Mouse (Mus musculus) neural tube, embryonic 12.5 days (tissue): ENCODE data around the gene Fgf7. TPM values are rescaled to one million over a fixed set of nuclear protein-coding genes. Genes with fewer than 3 reads are reported as not detected.

ENCODE experiments used
- ATAC-seq: fragments of 200-750 bp; cut with Nextera tagmentation; 2 replicates; pipeline ENCODE4 v1.8.0; 2017; ENCODE audit warnings: low read depth, mild to moderate bottlenecking, moderate TSS enrichment, moderate library complexity; ENCODE audit not compliant: low FRiP score
- H3K27ac ChIP-seq: fragments of 300-500 bp; sonication (generic); 2 replicates; pipeline ENCODE4 v1.5.1; 2016
- H3K27me3 ChIP-seq: fragments of 300-500 bp; sonication (generic); replicated peaks from 2 replicates; pipeline ENCODE4 v1.6.1; 2016; ENCODE audit warnings: mild to moderate bottlenecking
- H3K36me3 ChIP-seq: fragments of 300-500 bp; sonication (generic); 2 replicates; pipeline ENCODE4 v1.6.1; 2016; ENCODE audit warnings: mild to moderate bottlenecking
- H3K4me1 ChIP-seq: fragments of 300-500 bp; sonication (generic); 2 replicates; pipeline ENCODE4 v1.6.1; 2016
- H3K4me2 ChIP-seq: fragments of 300-500 bp; sonication (generic); replicated peaks from 2 replicates; pipeline ENCODE4 v1.6.1; 2016; ENCODE audit warnings: mild to moderate bottlenecking
- H3K4me3 ChIP-seq: fragments of 300-500 bp; sonication (generic); 2 replicates; pipeline ENCODE4 v1.5.1; 2016
- H3K9ac ChIP-seq: fragments of 300-500 bp; sonication (generic); 2 replicates; pipeline ENCODE4 v1.6.1; 2016; ENCODE audit warnings: mild to moderate bottlenecking
- H3K9me3 ChIP-seq: fragments of 300-500 bp; sonication (generic); 2 replicates; pipeline ENCODE4 v1.6.1; 2016; ENCODE audit warnings: mild to moderate bottlenecking
- WGBS: fragments of 180-500 bp; shearing (Covaris S2); methylation state at CpG from one replicate; pipeline ENCODE4 v1.1.7; 2016; 5-methylcytosine and 5-hydroxymethylcytosine counted together
- polyA plus RNA-seq: library from polyadenylated mRNA; unstranded; fragments of >200 nt; fragmentation: Nextera tagmentation; extraction: Ambion mirVana; gene quantifications from 2 replicates; pipeline ENCODE4 v1.2.1, GENCODE M21; 2016

Fgf7 gene
- polyA plus RNA-seq, 1 experiment from 2014 or later = 0.93 TPM

DNA sequence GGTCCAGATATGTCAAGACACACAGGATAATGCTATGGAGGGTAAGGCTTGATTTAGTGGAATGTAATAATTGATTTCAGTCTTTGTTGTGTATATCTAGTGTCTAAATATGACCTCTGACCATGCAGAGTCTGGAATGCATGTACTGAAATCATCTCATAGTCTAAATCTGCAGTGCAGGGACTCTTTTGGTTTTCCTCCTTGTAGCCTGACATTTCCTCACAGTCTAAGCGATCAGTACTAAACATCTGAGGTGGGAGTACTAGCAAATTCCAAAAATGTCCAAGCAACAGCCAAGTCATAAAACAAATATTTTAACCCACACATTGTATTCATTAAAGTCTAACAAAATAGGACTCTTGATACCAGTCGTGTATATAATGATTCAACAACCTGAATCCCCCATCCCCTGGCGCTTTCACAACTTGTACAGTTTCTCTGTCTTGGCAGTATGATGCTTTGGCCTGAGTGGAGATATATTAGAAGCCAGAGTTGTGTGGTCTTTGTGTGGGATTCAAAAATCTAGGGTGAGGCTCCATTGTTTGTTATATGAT lies 30.9 kb downstream of the Fgf7 start:
- no peak overlapping the region for H3K27ac ChIP-seq
- H3K4me2 ChIP-seq = no peak overlapping the region
- H3K4me1 ChIP-seq = no peaks in the 10 kb centered on the region
- WGBS = 88% methylated on average over 3 of the region's 3 CpGs
- no peaks in the 10 kb centered on the region for H3K27me3 ChIP-seq
- no peaks in the 10 kb centered on the region for H3K36me3 ChIP-seq
- no peak overlapping the region for H3K4me3 ChIP-seq
- H3K9ac ChIP-seq = no peak overlapping the region
- ATAC-seq = no peak
- no peaks in the 10 kb centered on the region for H3K9me3 ChIP-seq

DNA sequence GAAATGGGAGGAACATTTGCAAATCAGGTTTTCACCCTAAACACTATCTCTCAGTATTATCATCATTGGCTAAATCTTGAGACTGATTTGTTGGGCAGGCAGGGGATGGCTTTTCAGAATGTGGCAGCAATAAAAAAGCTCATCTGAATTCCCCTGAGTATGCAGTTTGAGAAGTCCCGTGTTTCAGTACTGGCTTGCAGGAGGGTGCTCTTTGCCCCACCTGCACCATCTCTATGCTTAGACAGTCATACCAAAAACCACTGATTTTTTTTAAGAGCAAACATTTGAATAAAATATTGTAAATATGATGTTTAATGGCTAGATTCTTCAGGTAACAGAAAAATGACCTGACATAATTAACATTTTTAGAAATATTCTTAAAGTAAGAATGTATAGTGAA lies 35.3 kb downstream of the Fgf7 start:
- Histone ChIP-seq H3K4me2 (no peak overlapping the region), H3K36me3 (no peaks in the 10 kb centered on the region), H3K4me3 (no peak overlapping the region), H3K27me3 (no peaks in the 10 kb centered on the region), H3K4me1 (no peaks in the 10 kb centered on the region), H3K27ac (no peak overlapping the region), H3K9me3 (no peaks in the 10 kb centered on the region), H3K9ac (no peak overlapping the region)
- WGBS = 70% methylated on average over 1 of the region's 1 CpGs
- no peak for ATAC-seq

DNA sequence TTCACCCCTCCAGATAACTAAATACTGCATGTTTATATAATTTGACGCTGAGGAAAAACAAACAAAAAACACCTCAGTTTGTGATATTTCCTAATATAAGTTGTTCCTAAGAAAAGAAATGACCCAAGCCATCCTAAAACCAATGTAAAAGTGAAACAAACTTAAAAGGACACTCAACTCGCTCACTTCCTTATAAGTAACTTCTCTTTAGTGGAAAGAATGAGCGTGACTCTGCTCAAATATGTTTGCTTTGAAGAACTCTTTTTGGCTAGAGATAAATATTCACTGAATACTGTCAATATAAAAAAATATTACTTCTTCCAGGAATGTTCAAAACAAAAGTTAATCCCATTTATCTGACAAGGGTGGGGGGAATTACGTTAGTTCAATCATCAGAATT lies 39.3 kb downstream of the Fgf7 start:
- WGBS = 89% methylated on average over 4 of the region's 4 CpGs
- Histone ChIP-seq H3K9ac (no peak overlapping the region), H3K27me3 (no peaks in the 10 kb centered on the region), H3K27ac (no peak overlapping the region), H3K36me3 (no peaks in the 10 kb centered on the region), H3K4me2 (no peak overlapping the region), H3K4me3 (no peak overlapping the region), H3K4me1 (no peaks in the 10 kb centered on the region), H3K9me3 (no peaks in the 10 kb centered on the region)
- ATAC-seq = no peak

- Histone ChIP-seq H3K4me2 (no peak overlapping the region), H3K4me3 (no peak overlapping the region), H3K27ac (no peak overlapping the region), H3K9me3 (no peaks in the 10 kb centered on the region), H3K27me3 (no peaks in the 10 kb centered on the region), H3K9ac (no peak overlapping the region), H3K4me1 (no peaks in the 10 kb centered on the region), H3K36me3 (no peaks in the 10 kb centered on the region)
- WGBS = 95% methylated on average over 6 of the region's 6 CpGs
- ATAC-seq = no peak
Measured at GRCm38 (mm10) chr2:126076506-126076905, 42.0 kb downstream of the Fgf7 start.

DNA sequence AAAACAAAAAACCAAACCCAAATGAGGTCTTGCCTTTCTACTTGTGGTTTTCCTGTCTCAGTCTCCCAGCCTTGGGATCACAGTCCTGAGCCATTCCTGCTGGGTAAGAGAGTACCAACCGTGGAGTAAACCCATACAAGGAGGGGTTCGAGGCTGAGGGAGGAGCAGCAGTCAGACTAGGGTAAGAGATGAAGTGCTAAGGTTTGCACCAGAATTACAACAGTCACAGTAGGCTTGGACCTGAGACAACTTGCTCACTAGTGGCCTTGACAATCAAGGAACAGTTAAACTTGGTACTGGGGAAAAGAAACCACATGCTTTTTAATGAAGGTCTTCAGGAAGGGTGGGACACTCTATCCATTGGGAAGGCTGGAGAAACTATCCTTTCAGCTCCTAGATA lies 44.6 kb downstream of the Fgf7 start:
- WGBS = 58% methylated on average over 2 of the region's 2 CpGs
- ATAC-seq = no peak
- H3K36me3 ChIP-seq = no peaks in the 10 kb centered on the region
- no peaks in the 10 kb centered on the region for H3K4me1 ChIP-seq
- H3K4me2 ChIP-seq = no peak overlapping the region
- no peaks in the 10 kb centered on the region for H3K27me3 ChIP-seq
- no peak overlapping the region for H3K4me3 ChIP-seq
- H3K9ac ChIP-seq = no peak overlapping the region
- no peaks in the 10 kb centered on the region for H3K9me3 ChIP-seq
- H3K27ac ChIP-seq = no peak overlapping the region

GRCm38 (mm10) chr2:126084326-126084725 lies 49.9 kb downstream of the Fgf7 start:
- Histone ChIP-seq H3K4me2 (no peak overlapping the region), H3K9ac (no peak overlapping the region), H3K27ac (no peak overlapping the region), H3K4me1 (no peaks in the 10 kb centered on the region), H3K4me3 (no peak overlapping the region), H3K9me3 (no peaks in the 10 kb centered on the region), H3K27me3 (no peaks in the 10 kb centered on the region), H3K36me3 (no peaks in the 10 kb centered on the region)
- ATAC-seq = no peak
- 87% methylated on average over 3 of the region's 3 CpGs for WGBS

DNA sequence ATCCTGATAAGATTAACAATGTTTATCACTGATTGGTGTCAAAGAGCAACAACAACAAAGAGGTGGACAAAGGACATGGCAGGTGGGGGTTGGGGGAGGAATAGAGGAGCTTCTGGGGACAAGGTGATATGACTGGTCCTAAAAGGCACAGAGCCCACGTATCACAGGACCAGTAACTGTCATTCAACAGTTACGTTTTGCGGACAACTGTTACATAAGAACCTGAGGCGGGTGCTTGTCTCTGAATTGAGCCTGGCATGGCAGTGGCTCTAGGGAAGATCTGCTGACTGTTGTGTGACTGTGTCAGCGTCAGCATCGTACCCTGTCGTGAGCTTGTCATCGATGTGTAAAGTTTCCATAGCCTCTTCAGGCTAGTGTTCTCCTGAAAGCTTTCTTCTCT lies 51.7 kb downstream of the Fgf7 start:
- Histone ChIP-seq H3K4me3 (no peak overlapping the region), H3K9me3 (no peaks in the 10 kb centered on the region), H3K27ac (no peak overlapping the region), H3K4me1 (no peaks in the 10 kb centered on the region), H3K9ac (no peak overlapping the region), H3K27me3 (no peaks in the 10 kb centered on the region), H3K36me3 (no peaks in the 10 kb centered on the region), H3K4me2 (no peak overlapping the region)
- ATAC-seq = no peak
- 85% methylated on average over 8 of the region's 8 CpGs for WGBS

DNA sequence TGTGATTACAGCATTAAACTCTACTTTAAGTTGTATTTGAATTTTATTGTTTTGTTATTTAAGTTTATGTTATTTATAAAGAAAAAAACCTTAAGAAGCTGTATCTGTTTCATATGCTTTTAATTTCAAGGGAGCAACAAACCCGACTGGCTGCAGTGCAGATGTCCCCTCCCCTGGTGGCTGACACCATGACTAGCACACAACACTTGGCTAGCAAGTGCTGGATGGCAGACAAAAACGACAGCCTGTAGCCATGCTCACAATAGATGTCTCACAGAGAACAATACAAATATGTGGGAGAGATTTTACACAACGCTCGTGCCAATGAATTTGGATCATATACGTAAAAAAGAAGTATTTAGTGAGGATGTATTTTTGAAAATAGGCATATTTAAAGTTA lies 56.0 kb downstream of the Fgf7 start:
- H3K27me3 ChIP-seq = no peaks in the 10 kb centered on the region
- 75% methylated on average over 5 of the region's 5 CpGs for WGBS

GRCm38 (mm10) chr2:126094616-126095015 lies 60.2 kb downstream of the Fgf7 start:
- ATAC-seq = no peak
- no peaks in the 10 kb centered on the region for H3K27me3 ChIP-seq
- no peaks in the 10 kb centered on the region for H3K36me3 ChIP-seq
- WGBS = 94% methylated on average over 4 of the region's 4 CpGs
- H3K9ac ChIP-seq = no peak overlapping the region
- H3K4me1 ChIP-seq = no peaks in the 10 kb centered on the region
- no peaks in the 10 kb centered on the region for H3K9me3 ChIP-seq
- no peak overlapping the region for H3K4me2 ChIP-seq
- H3K4me3 ChIP-seq = no peak overlapping the region
- no peak overlapping the region for H3K27ac ChIP-seq

More for the DNA sequence above, 56.0 kb downstream of the Fgf7 start:
- Histone ChIP-seq H3K4me3 (no peak overlapping the region), H3K9me3 (no peaks in the 10 kb centered on the region), H3K9ac (no peak overlapping the region), H3K27ac (no peak overlapping the region), H3K36me3 (no peaks in the 10 kb centered on the region), H3K4me1 (no peaks in the 10 kb centered on the region), H3K4me2 (no peak overlapping the region)
- ATAC-seq = no peak

Other genes starting within 250 kb of the Fgf7 start
- gene Galk2, start 175.5 kb upstream of the Fgf7 start, polyA plus RNA-seq = 26.6 and 29.0 TPM in 2 replicates
- 74.5 and 83.4 TPM in 2 replicates for gene Cops2, start 175.5 kb upstream of the Fgf7 start, polyA plus RNA-seq
- not detected in 2 replicates for gene Fam227b, start 117.3 kb downstream of the Fgf7 start, polyA plus RNA-seq
- gene Dtwd1, start 117.5 kb downstream of the Fgf7 start, polyA plus RNA-seq = 15.7 and 18.0 TPM in 2 replicates
- not detected in 2 replicates for gene Gm17555, start 180.4 kb downstream of the Fgf7 start, polyA plus RNA-seq